Mouse (Mus musculus) E14TG2a.4 (cell line): ENCODE measurements around the gene Cyb5r2.

Source experiments
- CTCF ChIP-seq: conservative IDR thresholded peaks from 2 replicates; pipeline ENCODE4 v1.5.1; 2014; ENCODE audit warnings: low read length
- NANOG ChIP-seq: IDR thresholded peaks from 2 replicates; pipeline ENCODE4 v1.6.1; 2014; ENCODE audit warnings: borderline replicate concordance, low read length, mixed read lengths
- POU5F1 ChIP-seq: IDR thresholded peaks from 2 replicates; pipeline ENCODE4 v1.6.1; 2014; ENCODE audit warnings: low read length, borderline replicate concordance

DNA sequence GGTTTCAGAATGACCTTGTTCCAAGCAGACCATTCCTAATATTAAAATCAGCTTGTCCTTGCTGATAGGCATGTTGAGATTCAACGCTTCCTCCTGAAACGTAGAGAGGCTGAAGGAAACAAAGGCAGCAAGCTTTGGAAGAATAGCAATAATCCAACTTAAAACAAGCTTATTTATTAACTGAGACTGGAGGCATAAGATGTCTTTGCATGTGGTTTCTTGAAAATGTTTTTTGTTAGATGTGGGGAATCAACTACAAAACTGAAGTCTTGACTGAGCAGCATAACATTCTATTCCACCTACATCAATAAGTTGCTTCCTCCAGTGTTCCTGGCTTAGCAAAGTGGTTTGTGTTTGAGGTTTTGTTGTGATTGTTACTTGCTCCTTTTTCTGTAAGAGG, 43.3 kb upstream of the Cyb5r2 start, which contains the start of gene Ovch2:
- TF ChIP-seq CTCF: no peak
- no peak for TF ChIP-seq POU5F1
- no peak for TF ChIP-seq NANOG
